Mouse (Mus musculus) liver, adult (tissue): ENCODE results near the gene Nxn.

Source experiments
- GATA4 ChIP-seq: IDR thresholded peaks from 2 replicates; pipeline ENCODE4 v1.6.1; 2014; ENCODE audit warnings: mild to moderate bottlenecking, low read length; ENCODE audit not compliant: insufficient replicate concordance

Nxn gene

GRCm38 (mm10) chr11:76398798-76399586 is at the start of gene Nxn:
Nxn (minus strand) TSS chr11:76399140.
- TF ChIP-seq GATA4 = no peak

- TF ChIP-seq GATA4 = no peak
These were observed 47.3 kb upstream of the Nxn start for GRCm38 (mm10) chr11:76446251-76446650.

GRCm38 (mm10) chr11:76445459-76445858 is 46.5 kb upstream of the Nxn start:
- no peak for TF ChIP-seq GATA4

- TF ChIP-seq GATA4 = no peak
These were observed 40.7 kb upstream of the Nxn start for GRCm38 (mm10) chr11:76439666-76440065.

GRCm38 (mm10) chr11:76436864-76437437 is 38.0 kb upstream of the Nxn start:
- no peak for TF ChIP-seq GATA4

- no peak for TF ChIP-seq GATA4
These were observed 37.1 kb upstream of the Nxn start for GRCm38 (mm10) chr11:76436009-76436408.

GRCm38 (mm10) chr11:76429966-76430631 is 31.2 kb upstream of the Nxn start:
- no peak for TF ChIP-seq GATA4

GRCm38 (mm10) chr11:76429556-76429955 is 30.6 kb upstream of the Nxn start:
- no peak for TF ChIP-seq GATA4

- no peak for TF ChIP-seq GATA4
These were observed 30.1 kb upstream of the Nxn start for GRCm38 (mm10) chr11:76429046-76429445.

GRCm38 (mm10) chr11:76427781-76428180 is 28.8 kb upstream of the Nxn start:
- no peak for TF ChIP-seq GATA4

- TF ChIP-seq GATA4 = no peak
These were observed 26.8 kb upstream of the Nxn start for GRCm38 (mm10) chr11:76425749-76426148.

- TF ChIP-seq GATA4 = no peak
These were observed 22.0 kb upstream of the Nxn start for GRCm38 (mm10) chr11:76420896-76421295.

- no peak for TF ChIP-seq GATA4
These were observed 20.2 kb upstream of the Nxn start for GRCm38 (mm10) chr11:76419179-76419578.

GRCm38 (mm10) chr11:76418423-76418822 is 19.5 kb upstream of the Nxn start:
- TF ChIP-seq GATA4 = no peak

- no peak for TF ChIP-seq GATA4
These were observed 17.0 kb upstream of the Nxn start for GRCm38 (mm10) chr11:76415985-76416384.

- no peak for TF ChIP-seq GATA4
These were observed 16.1 kb upstream of the Nxn start for GRCm38 (mm10) chr11:76415001-76415400.
